Mouse (Mus musculus) kidney, postnatal 0 days (tissue): ENCODE data around the gene Dapl1. TPM values are rescaled to one million over a fixed set of nuclear protein-coding genes. Genes with fewer than 3 reads are reported as not detected.

ENCODE experiments used
- ATAC-seq: fragments of 200-750 bp; cut with Nextera tagmentation; replicated peaks from 2 replicates; pipeline ENCODE4 v1.8.0; 2017; ENCODE audit warnings: low read depth, moderate number of reproducible peaks, moderate TSS enrichment, moderate library complexity; ENCODE audit not compliant: low FRiP score
- DNase-seq: peaks from one replicate; pipeline ENCODE4 v3.0.0-alpha.2; 2016; ENCODE audit warnings: low spot score
- H3K27ac ChIP-seq: fragments of 300-500 bp; sonication (generic); 2 replicates; pipeline ENCODE4 v1.5.1; 2014; ENCODE audit warnings: mild to moderate bottlenecking
- H3K27me3 ChIP-seq: fragments of 300-500 bp; sonication (generic); 2 replicates; pipeline ENCODE4 v1.6.1; 2014; ENCODE audit warnings: low read length, mixed read lengths; ENCODE audit not compliant: insufficient read depth
- H3K36me3 ChIP-seq: fragments of 300-500 bp; sonication (generic); 2 replicates; pipeline ENCODE4 v1.6.1; 2014; ENCODE audit warnings: low read length, mixed read lengths; ENCODE audit not compliant: insufficient read depth
- H3K4me1 ChIP-seq: fragments of 300-500 bp; sonication (generic); replicated peaks from 2 replicates; pipeline ENCODE4 v1.6.1; 2014; ENCODE audit warnings: antibody characterized with exemption, low read length, mixed read lengths; ENCODE audit not compliant: insufficient read depth
- H3K4me2 ChIP-seq: fragments of 300-500 bp; sonication (generic); 2 replicates; pipeline ENCODE4 v1.6.1; 2014; ENCODE audit warnings: mild to moderate bottlenecking, low read length, moderate library complexity, mixed read lengths
- H3K4me3 ChIP-seq: fragments of 300-500 bp; sonication (generic); replicated peaks from 2 replicates; pipeline ENCODE4 v1.5.1; 2014; ENCODE audit warnings: low read depth, low read length
- H3K9ac ChIP-seq: fragments of 300-500 bp; sonication (generic); 2 replicates; pipeline ENCODE4 v1.6.1; 2014; ENCODE audit warnings: low read depth, low read length
- H3K9me3 ChIP-seq: fragments of 300-500 bp; sonication (generic); replicated peaks from 2 replicates; pipeline ENCODE4 v1.6.1; 2016; ENCODE audit warnings: low read length, inconsistent platforms, mixed read lengths
- CTCF ChIP-seq: IDR thresholded peaks from 2 replicates; pipeline ENCODE4 v1.5.1; 2016; ENCODE audit warnings: antibody characterized with exemption, low read depth, mild to moderate bottlenecking, moderate library complexity
- WGBS: fragments of 180-500 bp; shearing (Covaris S2); extraction: QIAGEN DNeasy Blood & Tissue Kit; methylation state at CpG from one replicate; pipeline ENCODE4 v1.1.7; 2014; 5-methylcytosine and 5-hydroxymethylcytosine counted together
- polyA plus RNA-seq: library from polyadenylated mRNA; unstranded; fragments of >200 nt; fragmentation: Nextera tagmentation; extraction: Ambion mirVana; gene quantifications from 2 replicates; pipeline ENCODE4 v1.2.1, GENCODE M21; 2015

Gene Dapl1
- polyA plus RNA-seq, 1 experiment from 2014 or later: 13.0 TPM

- no peak for DNase-seq
- no peak for TF ChIP-seq CTCF
- H3K9me3 ChIP-seq: no peaks in the 10 kb centered on the region
Measured at GRCm38 (mm10) chr2:59545001-59545400, 60.5 kb downstream of the Dapl1 start.

GRCm38 (mm10) chr2:59547369-59548099, 63.1 kb downstream of the Dapl1 start:
- no peak for DNase-seq
- 92% methylated on average over 8 of the region's 8 CpGs for WGBS
- Histone ChIP-seq H3K27me3 (no peaks in the 10 kb centered on the region), H3K36me3 (no peaks in the 10 kb centered on the region), H3K9me3 (no peaks in the 10 kb centered on the region), H3K4me1 (no peaks in the 10 kb centered on the region; the same call in 1 of the 2 replicates), H3K9ac (no peak overlapping the region), H3K4me2 (no peak overlapping the region), H3K4me3 (no peak overlapping the region), H3K27ac (no peak overlapping the region)
- no peak for ATAC-seq
- TF ChIP-seq CTCF: no peak

More at GRCm38 (mm10) chr2:59545001-59545400, 60.5 kb downstream of the Dapl1 start:
- Histone ChIP-seq H3K9ac (no peak overlapping the region), H3K4me1 (no peaks in the 10 kb centered on the region; the same call in 1 of the 2 replicates), H3K36me3 (no peaks in the 10 kb centered on the region), H3K4me2 (no peak overlapping the region), H3K4me3 (no peak overlapping the region), H3K27me3 (no peaks in the 10 kb centered on the region), H3K27ac (no peak overlapping the region)
- 44% methylated on average over 7 of the region's 7 CpGs for WGBS
- ATAC-seq: no peak

GRCm38 (mm10) chr2:59552784-59553183, 68.3 kb downstream of the Dapl1 start:
- H3K4me3 ChIP-seq: no peak overlapping the region
- H3K27me3 ChIP-seq: no peaks in the 10 kb centered on the region
- H3K27ac ChIP-seq: no peak overlapping the region
- DNase-seq: no peak
- no peak overlapping the region for H3K9ac ChIP-seq
- H3K4me1 ChIP-seq: no peaks in the 10 kb centered on the region
- H3K9me3 ChIP-seq: no peaks in the 10 kb centered on the region
- WGBS: 46% methylated on average over 1 of the region's 1 CpGs
- no peaks in the 10 kb centered on the region for H3K36me3 ChIP-seq
- ATAC-seq: no peak
- TF ChIP-seq CTCF: no peak
- no peak overlapping the region for H3K4me2 ChIP-seq

GRCm38 (mm10) chr2:59554373-59554940, 70.0 kb downstream of the Dapl1 start:
- no peak overlapping the region for H3K4me2 ChIP-seq
- no peaks in the 10 kb centered on the region for H3K4me1 ChIP-seq
- no peak overlapping the region for H3K4me3 ChIP-seq
- TF ChIP-seq CTCF: no peak
- no peaks in the 10 kb centered on the region for H3K9me3 ChIP-seq
- H3K36me3 ChIP-seq: no peaks in the 10 kb centered on the region
- ATAC-seq (no peak), DNase-seq (peak; percentile 49)
- no peak overlapping the region for H3K9ac ChIP-seq
- H3K27ac ChIP-seq: no peak overlapping the region
- 71% methylated on average over 2 of the region's 2 CpGs for WGBS
- no peaks in the 10 kb centered on the region for H3K27me3 ChIP-seq

Other genes with a start within 250 kb of the Dapl1 start
- gene Tanc1, start 127.4 kb downstream of the Dapl1 start, polyA plus RNA-seq: 29.8 and 34.5 TPM in 2 replicates